Mouse (Mus musculus): ENCODE measurements around the gene Kmt2e.

DNA sequence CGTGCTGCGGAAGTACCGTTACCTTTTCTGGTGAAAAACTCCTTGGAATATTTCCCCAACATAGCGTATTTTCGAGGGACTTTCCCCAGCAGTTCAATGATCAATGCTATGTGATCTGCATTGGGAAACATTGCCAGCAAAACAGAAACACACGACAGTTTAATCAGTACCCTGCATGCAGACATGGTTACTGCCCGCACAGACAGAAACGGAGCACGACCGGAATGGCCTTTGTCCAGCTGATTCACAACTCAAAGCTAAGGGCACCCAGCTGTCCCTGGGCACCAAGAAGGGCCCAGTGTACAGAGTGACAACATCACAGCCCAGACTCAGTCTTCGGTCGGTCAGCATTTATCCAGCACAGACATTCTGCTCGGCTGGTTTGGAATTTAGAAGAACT is 79.2 kb downstream of the Kmt2e start:
- TF ChIP-seq CTCF (IDR thresholded peaks at IDR 0.05; ENCODE audit: low read depth) (no peak), EP300 (IDR thresholded peaks at IDR 0.05; ENCODE audit: low read depth) (no peak)
